Mouse (Mus musculus) erythroid progenitor cell, adult 5-6 weeks (primary cell): Measurements from ENCODE around the gene Htt. TPM values are rescaled to one million over a fixed set of nuclear protein-coding genes. Genes with fewer than 3 reads are reported as not detected.
"Not testable (repeated sequence)": the region's sequence is repeated elsewhere in the genome, so short reads cannot be mapped to it uniquely, and the experiment has no call there.

Experiments used
- ATAC-seq: replicated peaks from 2 replicates; pipeline ENCODE4 v1.8.0; 2016; ENCODE audit warnings: moderate number of reproducible peaks, mild to moderate bottlenecking, moderate TSS enrichment, inconsistent platforms; ENCODE audit not compliant: poor library complexity, low FRiP score, severe bottlenecking
- total RNA-seq, 2 experiments: library from RNA; stranded (forward) in 1 of 2; stranded (reverse) in 1 of 2; fragments of 150-400 nt in 1 of 2; fragments of 186-747, 209-891 nt in 1 of 2; gene quantifications; 2 replicates each; pipeline versions ENCODE4 v1.2.3 to v1.2.4; 2015 to 2017; ENCODE audit warnings: low replicate concordance in 2 of 2

Gene Htt
- total RNA-seq (2015; ENCODE audit: low replicate concordance) = 31.7 and 38.6 TPM in 2 replicates
- total RNA-seq (2017; ENCODE audit: low replicate concordance) = 31.8 and 47.7 TPM in 2 replicates

- ATAC-seq = peak; percentile 97
Measured at GRCm38 (mm10) chr5:34761509-34761908, at the start of gene Htt. TSS of gene Htt (plus strand) at chr5:34761740.

GRCm38 (mm10) chr5:34714371-34714770 is 47.2 kb upstream of the Htt start:
- not testable (repeated sequence) for ATAC-seq

- ATAC-seq = no peak
Measured at GRCm38 (mm10) chr5:34714816-34715215, 46.7 kb upstream of the Htt start.

GRCm38 (mm10) chr5:34729141-34729540 is 32.4 kb upstream of the Htt start:
- ATAC-seq = no peak

GRCm38 (mm10) chr5:34730255-34730654 is 31.3 kb upstream of the Htt start:
- 0 out of 2 replicates have a peak, but pooled peaks have one; percentile 34 for ATAC-seq

GRCm38 (mm10) chr5:34751477-34751876 is 10.1 kb upstream of the Htt start:
- no peak for ATAC-seq

- no peak for ATAC-seq
Measured at GRCm38 (mm10) chr5:34758762-34759161, 2.8 kb upstream of the Htt start.

GRCm38 (mm10) chr5:34760850-34761508 is 561 bp upstream of the Htt start:
- ATAC-seq = no peak

GRCm38 (mm10) chr5:34761934-34762611 is 533 bp downstream of the Htt start:
- peak; percentile 60 for ATAC-seq

- no peak for ATAC-seq
Measured at GRCm38 (mm10) chr5:34771818-34772217, 10.3 kb downstream of the Htt start.

GRCm38 (mm10) chr5:34772696-34773245 is 11.2 kb downstream of the Htt start:
- 0 out of 2 replicates have a peak, but pooled peaks have one; percentile 46 for ATAC-seq

GRCm38 (mm10) chr5:34773392-34773791 is 11.9 kb downstream of the Htt start:
- ATAC-seq = no peak

GRCm38 (mm10) chr5:34785027-34785426 is 23.5 kb downstream of the Htt start:
- no peak for ATAC-seq

- ATAC-seq = no peak
Measured at GRCm38 (mm10) chr5:34791141-34791540, 29.6 kb downstream of the Htt start.

GRCm38 (mm10) chr5:34800292-34800953 is 38.9 kb downstream of the Htt start:
- ATAC-seq = no peak

- ATAC-seq = no peak
Measured at GRCm38 (mm10) chr5:34806038-34806437, 44.5 kb downstream of the Htt start.

- no peak for ATAC-seq
Measured at GRCm38 (mm10) chr5:34822431-34823149, 61.0 kb downstream of the Htt start.

- ATAC-seq = no peak
Measured at GRCm38 (mm10) chr5:34854079-34854478, 92.5 kb downstream of the Htt start.

- 0 out of 2 replicates have a peak, but pooled peaks have one; percentile 42 for ATAC-seq
Measured at GRCm38 (mm10) chr5:34865367-34865766, 103.8 kb downstream of the Htt start.

- not testable (repeated sequence) for ATAC-seq
Measured at GRCm38 (mm10) chr5:34880307-34880706, 118.8 kb downstream of the Htt start.
